Mouse (Mus musculus) hindbrain, embryonic 11.5 days (tissue): ENCODE results near the gene Acat1. TPM values are rescaled to one million over a fixed set of nuclear protein-coding genes. Genes with fewer than 3 reads are reported as not detected.

ENCODE experiments used
- ATAC-seq: fragments of 200-750 bp; cut with Nextera tagmentation; 2 replicates; pipeline ENCODE4 v1.8.0; 2017; ENCODE audit warnings: mild to moderate bottlenecking, moderate TSS enrichment, moderate library complexity; ENCODE audit not compliant: low FRiP score
- DNase-seq: peaks from one replicate; pipeline ENCODE4 v3.0.0-alpha.2; 2015; ENCODE audit warnings: low spot score
- H3K27ac ChIP-seq: fragments of 300-500 bp; sonication (generic); 2 replicates; pipeline ENCODE4 v1.5.1; 2014; ENCODE audit warnings: mild to moderate bottlenecking, low read depth, low read length
- H3K27me3 ChIP-seq: fragments of 300-500 bp; sonication (generic); 2 replicates; pipeline ENCODE4 v1.6.1; 2014; ENCODE audit warnings: mild to moderate bottlenecking, low read length, moderate library complexity, mixed read lengths; ENCODE audit not compliant: control insufficient read depth, insufficient read depth
- H3K36me3 ChIP-seq: fragments of 300-500 bp; sonication (generic); 2 replicates; pipeline ENCODE4 v1.6.1; 2014; ENCODE audit warnings: mild to moderate bottlenecking, low read length, moderate library complexity, mixed read lengths; ENCODE audit not compliant: control insufficient read depth, insufficient read depth
- H3K4me1 ChIP-seq: fragments of 300-500 bp; sonication (generic); replicated peaks from 2 replicates; pipeline ENCODE4 v1.6.1; 2014; ENCODE audit warnings: low read length, mixed read lengths; ENCODE audit not compliant: control insufficient read depth, insufficient read depth
- H3K4me2 ChIP-seq: fragments of 300-500 bp; sonication (generic); replicated peaks from 2 replicates; pipeline ENCODE4 v1.6.1; 2014; ENCODE audit warnings: mild to moderate bottlenecking, low read depth, low read length
- H3K4me3 ChIP-seq: fragments of 300-500 bp; sonication (generic); 2 replicates; pipeline ENCODE4 v1.5.1; 2014; ENCODE audit warnings: low read depth, low read length
- H3K9ac ChIP-seq: fragments of 300-500 bp; sonication (generic); 2 replicates; pipeline ENCODE4 v1.6.1; 2014; ENCODE audit warnings: low read depth, low read length
- H3K9me3 ChIP-seq: fragments of 300-500 bp; sonication (generic); 2 replicates; pipeline ENCODE4 v1.6.1; 2016; ENCODE audit warnings: low read length; ENCODE audit not compliant: control insufficient read depth
- WGBS: fragments of 180-500 bp; shearing (Covaris S2); extraction: QIAGEN DNeasy Blood & Tissue Kit; methylation state at CpG from one replicate; pipeline ENCODE4 v1.1.7; 2014; 5-methylcytosine and 5-hydroxymethylcytosine counted together
- polyA plus RNA-seq: library from polyadenylated mRNA; unstranded; fragments of >200 nt; fragmentation: Nextera tagmentation; extraction: Ambion mirVana; gene quantifications from 2 replicates; pipeline ENCODE4 v1.2.1, GENCODE M21; 2014

The Acat1 gene
- polyA plus RNA-seq, 1 experiment from 2014 or later, result 61.9 TPM

- no peak for DNase-seq
- Histone ChIP-seq H3K9ac (no peak overlapping the region), H3K9me3 (no peaks in the 10 kb centered on the region), H3K27ac (no peak overlapping the region), H3K4me1 (no peaks in the 10 kb centered on the region), H3K36me3 (no peaks in the 10 kb centered on the region), H3K4me3 (no peak overlapping the region), H3K27me3 (no peaks in the 10 kb centered on the region), H3K4me2 (no peak overlapping the region)
- 82% methylated on average over 3 of the region's 3 CpGs for WGBS
- ATAC-seq, result no peak
These were observed 6.3 kb downstream of the Acat1 start for GRCm38 (mm10) chr9:53603849-53604248.

- Histone ChIP-seq H3K4me1 (no peaks in the 10 kb centered on the region), H3K27ac (no peak overlapping the region), H3K27me3 (no peaks in the 10 kb centered on the region), H3K36me3 (no peaks in the 10 kb centered on the region), H3K4me2 (no peak overlapping the region), H3K9ac (no peak overlapping the region), H3K4me3 (no peak overlapping the region), H3K9me3 (no peaks in the 10 kb centered on the region)
- WGBS, result 88% methylated on average over 1 of the region's 1 CpGs
- ATAC-seq (no peak), DNase-seq (no peak)
These were observed 6.8 kb downstream of the Acat1 start for GRCm38 (mm10) chr9:53603384-53603783.

DNA sequence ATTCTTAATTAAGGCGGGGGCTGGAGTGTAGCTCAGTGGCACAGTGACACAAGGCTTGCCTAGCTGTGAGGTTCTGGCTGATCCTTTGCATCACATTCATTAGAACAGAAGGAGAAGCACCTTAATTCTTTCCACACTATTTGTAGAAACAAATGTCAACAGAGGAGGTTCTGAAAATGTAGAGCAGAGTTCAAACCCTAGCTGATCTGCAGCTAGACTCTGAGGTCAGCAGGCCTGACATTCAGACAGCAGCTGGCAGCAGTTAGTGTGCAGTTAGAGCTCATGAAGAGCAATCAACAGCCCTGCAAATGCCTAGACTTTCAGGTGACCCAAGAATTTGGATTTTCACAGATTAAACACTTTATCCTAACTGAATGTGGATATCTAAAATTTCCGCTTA, 8.6 kb downstream of the Acat1 start:
- DNase-seq (no peak), ATAC-seq (no peak)
- Histone ChIP-seq H3K9me3 (no peaks in the 10 kb centered on the region), H3K36me3 (no peaks in the 10 kb centered on the region), H3K4me1 (no peaks in the 10 kb centered on the region), H3K27ac (no peak overlapping the region), H3K27me3 (no peaks in the 10 kb centered on the region), H3K4me3 (no peak overlapping the region), H3K9ac (no peak overlapping the region), H3K4me2 (no peak overlapping the region)
- WGBS, result 92% methylated on average over 2 of the region's 2 CpGs

GRCm38 (mm10) chr9:53598631-53599030, 11.6 kb downstream of the Acat1 start:
- Histone ChIP-seq H3K4me3 (no peak overlapping the region), H3K36me3 (no peaks in the 10 kb centered on the region), H3K9me3 (no peaks in the 10 kb centered on the region), H3K4me2 (no peak overlapping the region), H3K27ac (no peak overlapping the region), H3K27me3 (no peaks in the 10 kb centered on the region), H3K4me1 (no peaks in the 10 kb centered on the region), H3K9ac (no peak overlapping the region)
- ATAC-seq (no peak), DNase-seq (no peak)
- 77% methylated on average over 6 of the region's 6 CpGs for WGBS

DNA sequence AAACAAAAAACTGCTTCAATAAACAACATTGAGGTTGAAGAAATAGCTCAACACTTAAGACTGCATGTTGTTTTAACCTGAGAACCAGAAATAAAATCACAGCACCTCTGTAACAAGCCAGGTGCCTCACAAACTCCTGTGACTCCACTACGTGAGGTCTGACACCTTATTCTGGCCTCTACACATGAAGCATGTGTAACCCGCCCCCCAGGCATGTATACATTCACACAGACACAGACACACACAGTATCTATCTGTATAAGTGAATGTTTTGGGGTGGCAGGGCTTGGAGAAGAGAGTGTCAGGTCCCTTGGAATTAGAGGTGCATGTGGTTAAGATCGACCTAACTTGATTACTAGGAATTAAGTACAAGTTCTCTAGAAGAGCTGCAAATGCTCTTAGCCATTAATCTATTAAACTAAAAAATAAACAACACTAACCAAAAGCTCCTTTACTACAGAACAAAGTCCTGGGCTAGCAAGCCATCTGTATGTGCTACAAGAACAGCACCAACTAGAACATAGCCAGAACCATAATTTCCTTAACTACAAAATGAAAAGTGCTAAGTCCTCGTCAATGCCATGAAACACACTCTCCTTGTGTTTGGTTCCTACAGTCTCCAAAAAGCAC, 13.1 kb downstream of the Acat1 start:
- no peak for ATAC-seq
- WGBS, result 92% methylated on average over 4 of the region's 4 CpGs
- no peak overlapping the region for H3K9ac ChIP-seq
- H3K9me3 ChIP-seq, result no peaks in the 10 kb centered on the region
- no peak overlapping the region for H3K27ac ChIP-seq
- no peak for DNase-seq
- no peaks in the 10 kb centered on the region for H3K27me3 ChIP-seq
- H3K4me1 ChIP-seq, result no peaks in the 10 kb centered on the region
- H3K36me3 ChIP-seq, result no peaks in the 10 kb centered on the region
- no peak overlapping the region for H3K4me3 ChIP-seq
- no peak overlapping the region for H3K4me2 ChIP-seq

GRCm38 (mm10) chr9:53594764-53595163, 15.4 kb downstream of the Acat1 start:
- no peak overlapping the region for H3K4me3 ChIP-seq
- H3K27me3 ChIP-seq, result no peaks in the 10 kb centered on the region
- peak; percentile 77 for DNase-seq
- H3K27ac ChIP-seq, result no peak overlapping the region
- H3K36me3 ChIP-seq, result no peaks in the 10 kb centered on the region
- no peak overlapping the region for H3K9ac ChIP-seq
- ATAC-seq, result no peak
- no peaks in the 10 kb centered on the region for H3K4me1 ChIP-seq
- H3K9me3 ChIP-seq, result no peaks in the 10 kb centered on the region
- H3K4me2 ChIP-seq, result no peak overlapping the region
- 21% methylated on average over 3 of the region's 3 CpGs for WGBS

DNA sequence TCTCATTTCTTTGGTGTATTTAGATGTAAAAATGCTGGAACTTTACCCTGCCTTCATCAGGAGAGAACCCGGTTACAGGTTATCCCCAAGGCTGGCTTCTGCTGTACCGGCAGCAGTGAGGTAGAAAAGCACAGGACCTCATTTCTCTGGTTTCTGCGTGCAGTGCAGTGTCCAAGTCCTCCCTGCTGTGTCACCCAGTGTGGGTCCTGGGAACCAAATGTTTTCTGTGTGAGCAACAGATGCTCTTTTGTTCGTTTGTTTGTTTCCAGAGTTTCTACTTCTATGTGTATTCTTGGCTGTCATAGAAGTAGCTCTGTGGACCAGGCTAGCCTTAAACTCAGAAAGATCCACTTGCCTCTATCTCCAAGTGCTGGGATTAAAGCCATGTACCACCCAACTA, 28.3 kb downstream of the Acat1 start:
- ATAC-seq, result no peak
- no peak overlapping the region for H3K27ac ChIP-seq
- H3K4me2 ChIP-seq, result no peak overlapping the region
- H3K9ac ChIP-seq, result no peak overlapping the region
- no peaks in the 10 kb centered on the region for H3K27me3 ChIP-seq
- H3K4me3 ChIP-seq, result no peak overlapping the region
- no peaks in the 10 kb centered on the region for H3K9me3 ChIP-seq
- no peak for DNase-seq
- H3K36me3 ChIP-seq, result 0 out of 2 replicates have a peak, but pooled peaks cover 2% of the 10 kb centered on the region
- WGBS, result 82% methylated on average over 4 of the region's 4 CpGs
- no peaks in the 10 kb centered on the region for H3K4me1 ChIP-seq

- 90% methylated on average over 5 of the region's 5 CpGs for WGBS
- Histone ChIP-seq H3K4me2 (no peak overlapping the region), H3K9ac (no peak overlapping the region), H3K36me3 (peaks cover 4% of the 10 kb centered on the region; the same call in 1 of the 2 replicates), H3K27me3 (no peaks in the 10 kb centered on the region), H3K4me1 (no peaks in the 10 kb centered on the region), H3K27ac (no peak overlapping the region), H3K4me3 (no peak overlapping the region), H3K9me3 (no peaks in the 10 kb centered on the region)
- DNase-seq, result no peak
- no peak for ATAC-seq
These were observed 34.5 kb downstream of the Acat1 start for GRCm38 (mm10) chr9:53575721-53576120.

DNA sequence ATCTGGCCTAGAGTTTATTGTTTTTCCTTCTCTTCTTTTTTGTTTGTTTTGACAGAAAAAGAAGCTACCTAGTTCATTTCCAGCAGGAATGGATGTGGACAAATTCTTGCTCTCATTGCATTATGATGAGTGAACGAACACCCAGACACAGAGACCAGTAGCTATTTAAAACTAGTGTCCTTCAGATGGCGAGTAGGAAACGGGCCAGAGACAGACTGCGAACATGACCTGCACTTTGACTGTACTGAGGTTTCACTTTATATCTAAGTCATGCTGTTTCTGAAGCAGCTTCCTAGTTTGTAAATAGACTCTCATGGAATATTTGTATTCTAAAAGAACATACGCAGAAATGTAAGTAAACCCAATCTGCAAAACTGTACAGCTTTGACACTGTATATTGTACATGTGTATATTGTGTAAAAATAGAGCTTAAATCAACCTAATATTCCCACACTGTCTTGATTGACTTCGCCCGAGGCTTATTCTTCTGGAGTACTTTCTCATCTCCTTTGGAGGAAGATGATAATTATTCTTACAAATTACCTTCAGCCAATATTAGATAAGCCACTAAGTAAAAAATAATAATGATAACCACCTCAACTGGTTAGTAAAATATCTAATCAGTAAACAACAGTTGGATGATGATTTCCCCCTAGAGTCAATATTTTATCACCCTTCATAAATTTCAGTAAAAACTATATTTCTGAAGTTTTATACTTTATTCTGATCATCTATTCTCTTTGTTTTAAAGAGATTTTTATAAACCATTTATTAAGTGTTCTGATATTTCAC, 37.5 kb downstream of the Acat1 start:
- H3K36me3 ChIP-seq, result peaks cover 2% of the 10 kb centered on the region; the same call in 1 of the 2 replicates
- no peaks in the 10 kb centered on the region for H3K9me3 ChIP-seq
- ATAC-seq (no peak), DNase-seq (no peak)
- 92% methylated on average over 7 of the region's 7 CpGs for WGBS
- H3K4me1 ChIP-seq, result no peaks in the 10 kb centered on the region
- no peak overlapping the region for H3K4me2 ChIP-seq
- no peak overlapping the region for H3K27ac ChIP-seq
- H3K27me3 ChIP-seq, result no peaks in the 10 kb centered on the region
- H3K9ac ChIP-seq, result no peak overlapping the region
- no peak overlapping the region for H3K4me3 ChIP-seq
